Mouse (Mus musculus) lung, postnatal 25 days (tissue): Measurements from ENCODE around the gene Klk1b26.
"Not testable (repeated sequence)": the region's sequence is repeated elsewhere in the genome, so short reads cannot be mapped to it uniquely, and the experiment has no call there.

Source experiments
- DNase-seq: peaks from one replicate; pipeline ENCODE4 v3.0.0; 2022; ENCODE audit warnings: low spot score

Klk1b26 gene

GRCm38 (mm10) chr7:44011868-44012267, at the start of gene Klk1b26:
Gene Klk1b26, plus strand, starts transcription at chr7:44012168.
- not testable (repeated sequence) for DNase-seq

GRCm38 (mm10) chr7:43966451-43966850, 45.5 kb upstream of the Klk1b26 start, which contains the start of gene Klk1b1:
Gene Klk1b1, plus strand, starts transcription at chr7:43966751.
- no peak for DNase-seq

- DNase-seq: no peak
Measured at GRCm38 (mm10) chr7:43967058-43967457, 44.9 kb upstream of the Klk1b26 start.

- DNase-seq: no peak
Measured at GRCm38 (mm10) chr7:43967612-43968011, 44.4 kb upstream of the Klk1b26 start.

- DNase-seq: not testable (repeated sequence)
Measured at GRCm38 (mm10) chr7:43975761-43976160, 36.2 kb upstream of the Klk1b26 start, which contains the start of gene Klk1b9. Gene Klk1b9, plus strand, starts transcription at chr7:43976061.

GRCm38 (mm10) chr7:43985657-43986056, 26.3 kb upstream of the Klk1b26 start:
- no peak for DNase-seq

GRCm38 (mm10) chr7:43994821-43995220, 17.1 kb upstream of the Klk1b26 start:
- DNase-seq: not testable (repeated sequence)

GRCm38 (mm10) chr7:43995577-43995976, 16.4 kb upstream of the Klk1b26 start, which contains the start of gene Klk1b11:
Gene Klk1b11, plus strand, starts transcription at chr7:43995877.
- not testable (repeated sequence) for DNase-seq

GRCm38 (mm10) chr7:44004847-44005246, 7.1 kb upstream of the Klk1b26 start:
- DNase-seq: peak; percentile 1

- DNase-seq: not testable (repeated sequence)
Measured at GRCm38 (mm10) chr7:44014666-44015065, 2.7 kb downstream of the Klk1b26 start.

GRCm38 (mm10) chr7:44015071-44015470, 3.1 kb downstream of the Klk1b26 start:
- DNase-seq: no peak

- DNase-seq: not testable (repeated sequence)
Measured at GRCm38 (mm10) chr7:44051990-44052389, 40.0 kb downstream of the Klk1b26 start, which contains the start of gene Klk1b27. Gene Klk1b27, plus strand, starts transcription at chr7:44052290.
